Mouse (Mus musculus): ENCODE results near the gene Upb1. TPM values are rescaled to one million over a fixed set of nuclear protein-coding genes. Genes with fewer than 3 reads are reported as not detected.
"Not testable (repeated sequence)": the region's sequence is repeated elsewhere in the genome, so short reads cannot be mapped to it uniquely, and the experiment has no call there.

The Upb1 gene
- polyA plus RNA-seq, 1 experiment from 2014 or later, result not detected

GRCm38 (mm10) chr10:75390156-75390555 lies 10.8 kb upstream of the Upb1 start:
- Histone ChIP-seq H3K36me3 (ENCODE audit: control insufficient read depth, insufficient read depth, low read length) (no peaks in the 10 kb centered on the region), H3K4me1 (ENCODE audit: control insufficient read depth, insufficient read depth, low read length) (no peaks in the 10 kb centered on the region), H3K27ac (ENCODE audit: low read depth, low read length) (no peak overlapping the region), H3K9me3 (ENCODE audit: control insufficient read depth, low read length) (no peaks in the 10 kb centered on the region), H3K9ac (ENCODE audit: low read length) (no peak overlapping the region), H3K4me3 (ENCODE audit: low read depth, low read length) (no peak overlapping the region), H3K4me2 (ENCODE audit: low read depth) (no peak overlapping the region), H3K27me3 (ENCODE audit: control insufficient read depth, insufficient read depth, low read length) (no peaks in the 10 kb centered on the region)
- 91% methylated on average over 2 of the region's 2 CpGs for WGBS
- DNase-seq (ENCODE audit: low spot score), result no peak
- ATAC-seq (ENCODE audit: insufficient read depth, low FRiP score, low TSS enrichment), result no peak

DNA sequence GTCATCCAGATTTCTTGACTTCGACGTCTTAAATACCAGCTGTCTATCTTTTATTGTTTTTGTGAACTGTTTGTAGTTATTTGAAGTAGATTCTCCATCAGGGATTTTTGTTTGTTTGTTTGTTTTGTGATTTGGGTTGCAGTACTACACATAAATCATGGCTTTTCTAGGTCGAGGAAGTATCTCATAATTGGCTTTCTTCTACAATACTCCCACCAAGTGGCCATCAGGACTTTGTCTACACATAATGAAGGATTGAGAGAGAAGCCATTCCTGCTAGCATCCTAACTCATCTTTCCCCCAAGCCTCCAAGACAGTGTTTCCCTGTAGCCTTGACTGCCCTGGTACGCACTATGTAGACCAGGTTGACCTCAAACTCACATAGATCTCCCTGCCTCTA lies 10.1 kb upstream of the Upb1 start:
- ATAC-seq (ENCODE audit: insufficient read depth, low FRiP score, low TSS enrichment) (no peak), DNase-seq (ENCODE audit: low spot score) (no peak)
- no peak overlapping the region for H3K27ac ChIP-seq (ENCODE audit: low read depth, low read length)
- no peaks in the 10 kb centered on the region for H3K36me3 ChIP-seq (ENCODE audit: control insufficient read depth, insufficient read depth, low read length)
- H3K4me3 ChIP-seq (ENCODE audit: low read depth, low read length), result no peak overlapping the region
- WGBS, result 86% methylated on average over 4 of the region's 4 CpGs
- no peaks in the 10 kb centered on the region for H3K4me1 ChIP-seq (ENCODE audit: control insufficient read depth, insufficient read depth, low read length)
- no peak overlapping the region for H3K4me2 ChIP-seq (ENCODE audit: low read depth)
- H3K9me3 ChIP-seq (ENCODE audit: control insufficient read depth, low read length), result no peaks in the 10 kb centered on the region
- no peak overlapping the region for H3K9ac ChIP-seq (ENCODE audit: low read length)
- no peaks in the 10 kb centered on the region for H3K27me3 ChIP-seq (ENCODE audit: control insufficient read depth, insufficient read depth, low read length)

- H3K9me3 ChIP-seq (ENCODE audit: control insufficient read depth, low read length), result no peaks in the 10 kb centered on the region
- ATAC-seq (ENCODE audit: insufficient read depth, low FRiP score, low TSS enrichment), result no peak
Measured at GRCm38 (mm10) chr10:75394796-75395195, 6.1 kb upstream of the Upb1 start.

DNA sequence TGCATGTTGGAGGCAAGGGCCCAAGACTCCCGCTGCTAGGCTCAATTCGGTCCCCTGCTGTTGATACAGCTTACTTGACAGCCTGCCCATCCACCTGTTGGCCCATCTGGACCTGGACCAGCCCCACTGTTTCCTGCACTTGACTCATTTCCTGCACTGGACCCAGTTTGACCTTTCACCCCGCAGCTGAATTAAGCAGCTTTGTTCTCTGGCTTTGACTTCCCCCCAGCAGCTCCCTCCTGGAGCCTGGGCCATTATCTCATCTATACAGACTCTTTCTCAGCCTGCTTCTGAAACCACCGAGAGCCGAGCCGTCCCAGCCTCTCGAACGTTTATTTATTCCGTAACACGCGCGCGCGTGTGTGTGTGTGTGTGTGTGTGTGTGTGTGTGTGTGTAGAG lies 3.9 kb upstream of the Upb1 start:
- no peaks in the 10 kb centered on the region for H3K9me3 ChIP-seq (ENCODE audit: control insufficient read depth, low read length)
- ATAC-seq (ENCODE audit: insufficient read depth, low FRiP score, low TSS enrichment) (no peak), DNase-seq (ENCODE audit: low spot score) (peak; percentile 23)
- WGBS, result 59% methylated on average over 14 of the region's 14 CpGs
- no peaks in the 10 kb centered on the region for H3K27me3 ChIP-seq (ENCODE audit: control insufficient read depth, insufficient read depth, low read length)
- H3K4me1 ChIP-seq (ENCODE audit: control insufficient read depth, insufficient read depth, low read length), result no peaks in the 10 kb centered on the region
- no peak overlapping the region for H3K9ac ChIP-seq (ENCODE audit: low read length)
- no peaks in the 10 kb centered on the region for H3K36me3 ChIP-seq (ENCODE audit: control insufficient read depth, insufficient read depth, low read length)
- no peak overlapping the region for H3K27ac ChIP-seq (ENCODE audit: low read depth, low read length)
- no peak overlapping the region for H3K4me2 ChIP-seq (ENCODE audit: low read depth)
- no peak overlapping the region for H3K4me3 ChIP-seq (ENCODE audit: low read depth, low read length)

More at GRCm38 (mm10) chr10:75394796-75395195, 6.1 kb upstream of the Upb1 start:
- H3K36me3 ChIP-seq (ENCODE audit: control insufficient read depth, insufficient read depth, low read length), result no peaks in the 10 kb centered on the region
- no peak for DNase-seq (ENCODE audit: low spot score)
- H3K4me1 ChIP-seq (ENCODE audit: control insufficient read depth, insufficient read depth, low read length), result no peaks in the 10 kb centered on the region
- H3K4me3 ChIP-seq (ENCODE audit: low read depth, low read length), result no peak overlapping the region
- H3K27me3 ChIP-seq (ENCODE audit: control insufficient read depth, insufficient read depth, low read length), result no peaks in the 10 kb centered on the region
- H3K4me2 ChIP-seq (ENCODE audit: low read depth), result no peak overlapping the region
- WGBS, result 83% methylated on average over 8 of the region's 8 CpGs
- no peak overlapping the region for H3K27ac ChIP-seq (ENCODE audit: low read depth, low read length)
- no peak overlapping the region for H3K9ac ChIP-seq (ENCODE audit: low read length)

DNA sequence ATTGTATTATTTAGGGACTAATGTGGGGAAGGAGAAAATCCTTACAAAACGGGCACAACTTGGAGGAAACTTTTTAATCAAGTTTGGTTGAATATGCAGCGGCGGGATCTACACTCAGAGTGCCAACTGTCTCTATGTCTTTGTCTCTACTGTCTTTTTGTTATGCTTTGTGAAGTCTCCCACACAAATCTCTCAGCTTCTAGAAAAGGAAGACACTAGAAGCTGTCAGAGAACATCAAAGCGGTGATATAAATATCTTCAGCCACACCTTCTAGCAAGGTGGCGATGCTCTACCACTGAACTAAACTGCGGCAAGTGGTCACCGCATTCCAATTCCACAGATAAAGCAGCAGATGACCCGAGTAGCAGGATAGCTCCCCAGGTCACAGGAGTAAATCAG lies 5.0 kb downstream of the Upb1 start:
- no peaks in the 10 kb centered on the region for H3K9me3 ChIP-seq (ENCODE audit: control insufficient read depth, low read length)
- H3K36me3 ChIP-seq (ENCODE audit: control insufficient read depth, insufficient read depth, low read length), result no peaks in the 10 kb centered on the region
- ATAC-seq (ENCODE audit: insufficient read depth, low FRiP score, low TSS enrichment) (no peak), DNase-seq (ENCODE audit: low spot score) (no peak)
- H3K27ac ChIP-seq (ENCODE audit: low read depth, low read length), result no peak overlapping the region
- no peaks in the 10 kb centered on the region for H3K4me1 ChIP-seq (ENCODE audit: control insufficient read depth, insufficient read depth, low read length)
- 91% methylated on average over 8 of the region's 8 CpGs for WGBS
- no peaks in the 10 kb centered on the region for H3K27me3 ChIP-seq (ENCODE audit: control insufficient read depth, insufficient read depth, low read length)
- H3K9ac ChIP-seq (ENCODE audit: low read length), result no peak overlapping the region
- H3K4me2 ChIP-seq (ENCODE audit: low read depth), result no peak overlapping the region
- no peak overlapping the region for H3K4me3 ChIP-seq (ENCODE audit: low read depth, low read length)

- DNase-seq (ENCODE audit: low spot score) (no peak), ATAC-seq (ENCODE audit: insufficient read depth, low FRiP score, low TSS enrichment) (no peak)
- H3K9ac ChIP-seq (ENCODE audit: low read length), result no peak overlapping the region
- H3K36me3 ChIP-seq (ENCODE audit: control insufficient read depth, insufficient read depth, low read length), result no peaks in the 10 kb centered on the region
- no peak overlapping the region for H3K4me3 ChIP-seq (ENCODE audit: low read depth, low read length)
- WGBS, result 49% methylated on average over 13 of the region's 13 CpGs
- H3K4me1 ChIP-seq (ENCODE audit: control insufficient read depth, insufficient read depth, low read length), result no peaks in the 10 kb centered on the region
- H3K9me3 ChIP-seq (ENCODE audit: control insufficient read depth, low read length), result no peaks in the 10 kb centered on the region
- H3K27ac ChIP-seq (ENCODE audit: low read depth, low read length), result no peak overlapping the region
- no peaks in the 10 kb centered on the region for H3K27me3 ChIP-seq (ENCODE audit: control insufficient read depth, insufficient read depth, low read length)
- H3K4me2 ChIP-seq (ENCODE audit: low read depth), result no peak overlapping the region
Measured at GRCm38 (mm10) chr10:75406755-75407154, 5.8 kb downstream of the Upb1 start.

GRCm38 (mm10) chr10:75407741-75408140 lies 6.8 kb downstream of the Upb1 start:
- Histone ChIP-seq H3K4me3 (ENCODE audit: low read depth, low read length) (no peak overlapping the region), H3K4me2 (ENCODE audit: low read depth) (no peak overlapping the region), H3K36me3 (ENCODE audit: control insufficient read depth, insufficient read depth, low read length) (no peaks in the 10 kb centered on the region), H3K9me3 (ENCODE audit: control insufficient read depth, low read length) (no peaks in the 10 kb centered on the region), H3K27ac (ENCODE audit: low read depth, low read length) (no peak overlapping the region), H3K9ac (ENCODE audit: low read length) (no peak overlapping the region), H3K27me3 (ENCODE audit: control insufficient read depth, insufficient read depth, low read length) (no peaks in the 10 kb centered on the region), H3K4me1 (ENCODE audit: control insufficient read depth, insufficient read depth, low read length) (no peaks in the 10 kb centered on the region)
- 82% methylated on average over 4 of the region's 4 CpGs for WGBS
- ATAC-seq (ENCODE audit: insufficient read depth, low FRiP score, low TSS enrichment) (no peak), DNase-seq (ENCODE audit: low spot score) (no peak)

GRCm38 (mm10) chr10:75411343-75412113 lies 10.6 kb downstream of the Upb1 start:
- WGBS, result 38% methylated on average over 8 of the region's 10 CpGs
- DNase-seq (ENCODE audit: low spot score); H3K4me1 ChIP-seq (ENCODE audit: control insufficient read depth, insufficient read depth, low read length); H3K27me3 ChIP-seq (ENCODE audit: control insufficient read depth, insufficient read depth, low read length); ATAC-seq (ENCODE audit: insufficient read depth, low FRiP score, low TSS enrichment); H3K27ac ChIP-seq (ENCODE audit: low read depth, low read length); H3K36me3 ChIP-seq (ENCODE audit: control insufficient read depth, insufficient read depth, low read length); H3K9ac ChIP-seq (ENCODE audit: low read length); H3K9me3 ChIP-seq (ENCODE audit: control insufficient read depth, low read length); H3K4me2 ChIP-seq (ENCODE audit: low read depth); H3K4me3 ChIP-seq (ENCODE audit: low read depth, low read length): not testable (repeated sequence)
